Mouse (Mus musculus) lung, postnatal 36 days (tissue): ENCODE measurements around the gene Arhgef7.
A peak's percentile ranks its signal among the peaks of the same experiment; 100 is the strongest.

Experiments used
- DNase-seq: peaks from one replicate; pipeline ENCODE4 v3.0.0; 2022; ENCODE audit warnings: mixed read lengths

Gene Arhgef7

GRCm38 (mm10) chr8:11727273-11727650, 259 bp upstream of the Arhgef7 start:
- DNase-seq = no peak

DNA sequence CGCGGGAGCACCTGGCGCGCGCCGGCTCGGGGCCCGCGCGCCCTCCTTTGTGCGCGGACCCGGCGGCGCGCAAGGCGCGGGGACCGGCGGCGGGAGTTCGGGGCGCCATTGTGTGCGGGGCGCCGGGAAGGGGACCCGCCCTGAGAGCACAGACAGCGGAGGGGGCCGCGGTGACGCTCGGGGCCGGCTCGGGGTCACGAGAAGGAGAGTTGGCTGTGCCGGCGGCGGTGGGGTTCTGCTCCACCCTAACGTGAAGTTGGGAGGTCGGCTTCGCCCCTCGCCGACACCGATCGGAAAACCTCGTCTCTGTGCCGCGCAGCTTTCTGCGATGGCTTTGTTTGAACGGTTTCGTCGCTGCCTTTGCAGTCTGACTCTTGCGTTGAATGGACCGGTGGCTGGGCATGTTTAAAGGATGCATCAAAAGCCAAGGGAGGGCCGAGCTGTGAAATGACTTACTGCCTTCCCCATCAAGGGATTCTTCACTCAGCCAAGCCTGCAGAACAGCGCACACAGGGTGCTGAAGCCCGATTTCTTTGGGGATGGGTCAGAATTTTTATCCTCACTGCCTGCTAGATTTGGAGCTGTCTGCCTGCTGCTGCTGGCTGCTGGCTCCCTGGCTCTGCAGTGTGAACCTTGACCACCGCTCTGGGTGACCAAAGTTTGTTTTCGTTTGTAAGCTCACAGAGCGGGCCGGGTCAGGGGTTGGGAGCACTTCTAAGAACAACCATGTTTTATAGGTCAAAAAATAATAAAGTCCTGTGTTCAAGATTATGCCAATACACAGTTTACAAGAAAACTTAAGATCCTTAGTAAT, 1.2 kb downstream of the Arhgef7 start:
- no peak for DNase-seq

DNA sequence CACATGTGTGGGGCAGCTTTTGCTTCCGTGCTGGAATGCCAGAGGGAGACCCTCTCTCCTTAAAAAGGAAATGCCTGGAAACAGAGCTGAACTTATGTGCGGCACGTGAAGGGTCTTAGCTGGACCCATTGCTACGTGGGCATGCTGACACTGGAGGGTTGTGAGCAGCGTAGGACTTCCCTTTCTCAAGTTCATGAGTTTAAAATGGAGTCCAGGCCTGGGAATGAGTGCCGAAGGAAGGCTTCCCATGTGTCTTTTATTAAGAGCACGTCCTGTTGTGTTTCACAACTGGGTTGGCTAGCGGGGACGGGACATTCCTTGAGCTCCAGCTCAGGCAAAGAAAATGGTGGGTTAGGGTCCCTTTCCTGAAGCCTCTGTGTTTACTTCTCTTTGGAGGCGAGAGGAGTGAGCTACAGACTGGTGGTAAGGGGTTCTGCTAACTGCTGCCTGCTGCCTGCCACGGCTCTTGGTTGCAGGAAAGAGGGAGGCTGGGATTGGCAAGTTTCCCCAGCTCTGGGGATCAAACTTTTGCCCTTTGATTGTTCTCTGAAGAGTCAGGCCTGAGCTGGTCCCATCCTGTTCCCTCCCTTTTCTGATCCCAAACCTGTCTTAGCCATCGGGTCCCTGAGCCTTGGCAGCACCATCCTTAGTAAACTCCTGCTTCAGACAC, 2.9 kb downstream of the Arhgef7 start:
- peak; percentile 25 for DNase-seq

DNA sequence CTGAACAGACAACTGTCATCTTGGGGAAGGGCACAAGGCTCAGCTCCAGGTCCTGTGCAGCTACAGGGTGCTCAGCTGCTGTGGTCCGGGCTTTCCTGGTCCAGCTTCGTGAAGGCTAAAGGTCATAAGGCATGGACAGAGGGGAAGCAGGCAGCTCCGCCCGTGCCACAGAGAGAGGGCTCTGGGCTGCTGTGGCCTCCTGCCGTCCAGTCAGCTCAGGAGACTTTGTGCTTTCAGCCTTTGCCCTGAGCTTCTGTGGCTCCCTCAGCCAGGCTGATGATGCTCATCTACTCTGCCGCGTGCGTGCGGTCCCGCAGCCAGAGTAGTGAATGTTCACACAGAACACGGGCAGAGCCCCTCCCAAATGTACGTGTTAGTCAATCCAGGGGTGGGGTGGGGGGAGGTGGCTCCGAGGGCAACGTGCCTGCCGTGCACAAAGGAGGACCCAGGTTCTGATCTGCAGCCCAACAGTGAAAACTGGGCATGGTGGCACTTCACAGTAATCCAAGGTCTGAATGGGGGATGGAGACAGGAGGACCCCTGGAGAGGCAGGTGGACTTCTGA, 8.2 kb downstream of the Arhgef7 start:
- DNase-seq = no peak

GRCm38 (mm10) chr8:11737096-11737495, 9.6 kb downstream of the Arhgef7 start:
- DNase-seq = peak; percentile 57

- DNase-seq = no peak
Observed at GRCm38 (mm10) chr8:11739082-11739481, 11.6 kb downstream of the Arhgef7 start.

DNA sequence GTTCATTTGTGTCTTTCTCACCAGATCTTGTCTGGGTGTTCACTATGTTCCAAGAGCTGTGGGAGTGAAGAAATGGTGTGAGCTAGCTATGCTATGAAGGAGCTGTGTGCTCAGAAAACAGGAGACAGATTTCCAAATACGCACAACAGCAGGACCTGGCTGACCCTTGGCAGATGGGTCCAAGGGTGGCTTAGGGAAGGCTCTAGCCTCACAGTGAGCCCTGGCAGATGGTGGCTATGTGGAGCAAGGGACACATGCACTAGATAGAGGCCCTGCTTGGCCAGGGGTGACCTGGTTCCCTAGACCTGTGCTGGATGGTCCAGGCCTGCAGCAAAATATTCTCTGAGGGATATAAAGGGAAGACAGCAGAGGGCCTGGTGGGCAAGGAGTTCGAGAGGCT, 13.3 kb downstream of the Arhgef7 start:
- peak; percentile 21 for DNase-seq

DNA sequence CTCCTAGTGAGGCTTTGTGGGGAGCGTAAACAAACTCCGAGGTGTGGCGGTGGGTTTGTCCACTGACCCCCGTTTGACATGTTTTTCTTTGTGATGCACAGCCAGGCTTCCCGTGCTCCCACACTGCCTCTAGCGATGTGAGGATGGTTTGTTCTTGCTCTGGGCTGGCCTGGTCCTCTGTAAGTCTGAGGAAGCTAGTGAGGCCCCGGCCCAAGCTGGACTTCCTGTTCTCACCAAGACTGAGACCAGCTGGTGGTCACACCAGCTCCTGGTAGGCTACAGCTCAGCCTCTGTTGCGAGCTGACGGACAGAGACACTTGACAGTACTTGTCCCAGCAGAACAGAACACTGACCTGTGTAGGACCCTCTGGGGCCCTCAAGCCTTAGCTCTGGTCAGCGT, 16.1 kb downstream of the Arhgef7 start:
- no peak for DNase-seq

GRCm38 (mm10) chr8:11746850-11747600, 19.5 kb downstream of the Arhgef7 start:
- DNase-seq = no peak

DNA sequence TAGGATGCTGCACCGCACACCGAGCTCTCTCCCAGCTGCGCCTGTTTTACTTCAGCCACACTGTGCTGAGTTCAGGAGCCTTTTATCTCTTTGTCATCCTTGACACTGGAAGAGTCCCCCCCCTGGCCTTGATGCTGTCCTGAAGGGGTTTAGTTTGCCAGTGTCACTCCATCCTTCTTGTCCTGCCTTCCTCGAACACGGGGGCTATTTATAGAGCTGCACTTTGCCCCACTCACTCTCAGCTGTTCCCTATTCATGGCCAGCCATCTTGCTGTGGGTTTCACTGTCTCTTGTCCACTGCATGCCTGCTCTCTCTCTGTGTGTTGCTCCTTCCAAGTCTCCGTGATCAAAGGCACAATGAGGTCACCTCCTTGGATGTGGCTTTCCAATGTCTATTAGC, 22.0 kb downstream of the Arhgef7 start:
- no peak for DNase-seq

DNA sequence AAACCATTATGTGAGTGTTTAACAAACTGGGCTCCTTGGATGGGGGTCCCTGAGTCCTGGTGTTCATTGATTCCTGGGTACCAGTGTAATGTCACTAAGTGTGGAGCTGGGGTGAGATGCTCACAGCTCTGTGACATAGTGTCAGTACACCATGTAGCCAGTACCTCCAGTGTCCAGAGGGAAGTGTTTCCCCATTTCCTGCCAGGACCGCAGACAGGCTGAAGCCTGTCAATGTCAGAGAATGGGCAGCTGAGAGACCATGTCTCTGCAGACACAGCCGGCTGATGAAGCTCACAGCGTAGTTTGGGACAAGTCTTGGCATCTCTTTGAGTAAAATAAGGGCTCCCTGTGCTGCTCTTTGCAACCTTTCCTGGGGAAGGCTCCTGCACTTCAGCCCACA, 24.8 kb downstream of the Arhgef7 start:
- DNase-seq = no peak

GRCm38 (mm10) chr8:11753155-11753941, 25.8 kb downstream of the Arhgef7 start:
- peak; percentile 57 for DNase-seq

GRCm38 (mm10) chr8:11754723-11755122, 27.2 kb downstream of the Arhgef7 start:
- DNase-seq = no peak

GRCm38 (mm10) chr8:11755873-11756272, 28.4 kb downstream of the Arhgef7 start:
- peak; percentile 92 for DNase-seq

GRCm38 (mm10) chr8:11757568-11758481, 30.3 kb downstream of the Arhgef7 start:
- peak; percentile 91 for DNase-seq

GRCm38 (mm10) chr8:11758482-11759281, 31.2 kb downstream of the Arhgef7 start:
- DNase-seq = no peak

DNA sequence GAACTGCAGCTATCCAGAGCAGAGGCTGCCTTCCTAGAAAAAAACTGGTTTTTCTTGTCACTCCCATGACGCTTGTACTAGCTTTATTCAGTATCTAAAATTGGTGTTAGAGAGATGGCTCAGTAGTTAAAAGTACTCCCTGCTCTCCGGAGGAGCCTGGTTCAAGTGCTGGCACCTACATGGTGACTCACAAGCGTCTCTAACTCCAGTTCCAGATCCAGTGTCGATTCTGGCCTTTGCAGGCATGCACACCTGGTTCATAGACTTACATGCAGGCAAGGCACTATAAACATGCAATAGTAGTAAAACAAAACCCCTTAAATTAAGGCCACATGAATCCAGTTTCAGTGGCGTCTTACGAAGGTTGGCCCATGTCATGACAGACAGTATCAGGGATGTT, 34.0 kb downstream of the Arhgef7 start:
- DNase-seq = no peak

DNA sequence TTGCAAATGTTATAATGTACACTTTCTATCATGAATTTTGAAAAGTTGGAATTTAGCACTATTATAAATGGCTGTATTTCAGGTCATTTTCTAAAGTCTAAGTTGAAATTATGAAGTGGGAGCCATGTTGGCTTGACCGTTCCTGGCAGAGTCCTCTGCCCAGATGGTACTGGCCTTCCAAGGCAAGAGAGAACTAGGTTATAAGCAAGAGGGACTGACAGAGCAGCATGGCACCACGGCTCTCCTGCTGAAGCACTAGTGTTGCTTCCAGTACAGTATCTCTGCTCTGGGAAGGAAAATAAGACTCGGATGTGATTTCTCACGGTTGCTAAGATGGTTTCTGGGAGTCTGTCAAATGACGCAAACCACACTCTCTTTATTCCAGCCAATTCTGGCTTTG, 34.5 kb downstream of the Arhgef7 start:
- DNase-seq = no peak

DNA sequence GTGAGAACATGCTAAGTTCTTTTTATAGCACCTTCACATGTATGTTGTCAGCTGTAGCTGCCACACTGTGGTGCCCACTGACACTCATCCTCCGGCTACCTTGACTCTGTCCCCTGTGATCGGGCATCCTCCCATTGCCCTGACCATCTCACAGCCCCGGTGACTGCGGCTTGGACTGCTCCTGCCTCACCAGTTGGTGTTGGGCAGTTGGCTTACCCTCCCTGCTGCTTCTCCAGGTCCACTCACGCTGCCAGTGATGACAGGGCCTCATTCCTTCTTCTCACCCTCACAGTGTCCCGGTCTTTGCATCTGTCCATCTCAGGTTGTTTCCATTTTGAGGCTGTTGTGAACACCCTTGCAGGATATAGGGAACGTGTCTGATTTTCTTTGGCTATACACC, 35.3 kb downstream of the Arhgef7 start:
- DNase-seq = no peak

DNA sequence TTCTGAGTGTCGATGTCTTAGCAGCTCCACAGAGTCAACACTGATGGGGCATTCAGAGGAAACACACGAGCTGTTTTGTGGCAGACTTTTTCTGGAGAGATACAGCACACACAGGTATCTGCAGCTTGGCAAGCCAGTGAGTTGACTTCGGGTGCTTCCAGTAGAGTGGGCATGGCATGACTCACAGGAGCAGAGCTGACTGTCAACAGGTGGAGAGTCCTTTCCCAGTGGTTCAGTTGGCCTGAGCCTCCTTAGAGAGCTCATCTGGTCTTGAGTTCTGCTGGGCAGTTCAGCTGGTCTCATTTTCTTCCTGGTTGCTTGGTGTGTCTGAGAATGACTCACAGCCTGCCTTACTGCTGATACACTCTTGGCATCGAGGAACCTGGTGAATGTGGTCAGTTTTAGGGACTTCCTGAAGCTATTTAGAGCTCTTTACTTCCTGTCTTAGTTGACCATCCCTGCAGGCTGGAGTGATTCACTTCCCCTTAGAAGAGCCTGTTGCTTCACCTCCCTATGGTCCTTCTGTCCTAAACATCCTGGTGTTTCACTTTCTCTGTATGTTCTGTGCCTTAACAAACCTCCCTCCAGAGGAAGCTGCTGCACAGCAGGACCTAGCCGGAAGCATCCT, 39.8 kb downstream of the Arhgef7 start:
- peak; percentile 42 for DNase-seq
